Mouse (Mus musculus): Measurements from ENCODE around the gene Cyb561d1. TPM values are rescaled to one million over a fixed set of nuclear protein-coding genes. Genes with fewer than 3 reads are reported as not detected.
"Not testable (repeated sequence)": the region's sequence is repeated elsewhere in the genome, so short reads cannot be mapped to it uniquely, and the experiment has no call there.

The Cyb561d1 gene
- 2.4 and 2.9 TPM in 2 replicates for polyA plus RNA-seq (2014; fragmentation: Nextera tagmentation; extraction: Ambion mirVana)

- peaks cover 21% of the 10 kb centered on the region for H3K4me1 ChIP-seq (ENCODE audit: control insufficient read depth, insufficient read depth, low read length)
- peak within 1 kb of the TSS; percentile 48 for H3K4me3 ChIP-seq (ENCODE audit: low read depth, low read length)
- no peaks in the 10 kb centered on the region for H3K9me3 ChIP-seq (replicated peaks; ENCODE audit: control insufficient read depth, low read length)
- H3K27me3 ChIP-seq (replicated peaks; ENCODE audit: control insufficient read depth, insufficient read depth, low read length) = no peaks in the 10 kb centered on the region
- peak; percentile 89 for DNase-seq (ENCODE audit: low spot score)
- peak within 1 kb of the TSS; percentile 54 for H3K4me2 ChIP-seq (ENCODE audit: low read length)
- peaks cover 53% of the 10 kb centered on the region for H3K36me3 ChIP-seq (ENCODE audit: control insufficient read depth, insufficient read depth, low read length)
- ATAC-seq = peak; percentile 91
- WGBS = 2% methylated on average over 44 of the region's 44 CpGs
- H3K9ac ChIP-seq (ENCODE audit: low read length) = peak within 1 kb of the TSS; percentile 63
- H3K27ac ChIP-seq (ENCODE audit: low read depth, low read length) = peak within 1 kb of the TSS; percentile 72
These were observed at the start of gene Cyb561d1 for GRCm38 (mm10) chr3:108200329-108201323. Gene Cyb561d1, minus strand, starts transcription at chr3:108201212.

- H3K9ac ChIP-seq (ENCODE audit: low read length) = no peak overlapping the region
- H3K9me3 ChIP-seq (replicated peaks; ENCODE audit: control insufficient read depth, low read length) = no peaks in the 10 kb centered on the region
- H3K4me2 ChIP-seq (ENCODE audit: low read length) = no peak overlapping the region
- H3K4me3 ChIP-seq (ENCODE audit: low read depth, low read length) = no peak overlapping the region
- ATAC-seq = no peak
- no peaks in the 10 kb centered on the region for H3K4me1 ChIP-seq (ENCODE audit: control insufficient read depth, insufficient read depth, low read length)
- no peak for DNase-seq (ENCODE audit: low spot score)
- H3K27me3 ChIP-seq (replicated peaks; ENCODE audit: control insufficient read depth, insufficient read depth, low read length) = no peaks in the 10 kb centered on the region
- H3K36me3 ChIP-seq (ENCODE audit: control insufficient read depth, insufficient read depth, low read length) = no peaks in the 10 kb centered on the region
- H3K27ac ChIP-seq (ENCODE audit: low read depth, low read length) = no peak overlapping the region
- WGBS = 86% methylated on average over 2 of the region's 2 CpGs
These were observed 45.8 kb upstream of the Cyb561d1 start for GRCm38 (mm10) chr3:108246857-108247256.

DNA sequence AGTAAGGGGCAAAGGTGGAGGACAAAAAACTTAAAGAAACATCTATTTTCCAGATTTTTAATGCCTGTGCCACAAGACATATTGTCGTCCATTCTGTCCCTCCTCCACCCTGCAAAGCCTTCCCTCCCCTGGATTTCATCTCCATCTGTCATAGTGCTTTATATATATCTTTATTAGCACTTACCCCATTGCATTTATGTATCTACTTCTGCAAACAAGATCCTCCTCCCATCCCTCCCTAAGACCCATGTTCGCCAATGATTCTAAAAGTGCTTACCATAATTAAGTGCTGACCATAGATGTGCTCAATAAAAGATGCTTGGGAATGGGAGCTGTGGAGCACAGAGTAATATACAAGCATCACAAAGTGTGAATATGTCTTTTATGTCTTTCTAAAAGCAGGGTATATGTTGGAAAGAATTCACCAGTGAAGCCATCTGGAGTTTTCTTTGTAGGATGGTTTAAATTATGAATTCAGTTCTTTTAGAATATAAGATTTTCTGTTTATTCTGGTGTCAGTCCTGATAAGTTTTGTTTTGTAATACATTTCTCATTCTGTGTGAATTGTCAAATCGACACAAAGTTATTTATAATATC, 40.3 kb upstream of the Cyb561d1 start:
- Histone ChIP-seq H3K36me3 (ENCODE audit: control insufficient read depth, insufficient read depth, low read length) (no peaks in the 10 kb centered on the region), H3K9ac (ENCODE audit: low read length) (no peak overlapping the region), H3K27me3 (replicated peaks; ENCODE audit: control insufficient read depth, insufficient read depth, low read length) (no peaks in the 10 kb centered on the region), H3K4me2 (ENCODE audit: low read length) (no peak overlapping the region), H3K27ac (ENCODE audit: low read depth, low read length) (no peak overlapping the region), H3K4me3 (ENCODE audit: low read depth, low read length) (no peak overlapping the region), H3K4me1 (ENCODE audit: control insufficient read depth, insufficient read depth, low read length) (no peaks in the 10 kb centered on the region), H3K9me3 (replicated peaks; ENCODE audit: control insufficient read depth, low read length) (no peaks in the 10 kb centered on the region)
- no peak for ATAC-seq
- 93% methylated on average over 3 of the region's 3 CpGs for WGBS
- no peak for DNase-seq (ENCODE audit: low spot score)

DNA sequence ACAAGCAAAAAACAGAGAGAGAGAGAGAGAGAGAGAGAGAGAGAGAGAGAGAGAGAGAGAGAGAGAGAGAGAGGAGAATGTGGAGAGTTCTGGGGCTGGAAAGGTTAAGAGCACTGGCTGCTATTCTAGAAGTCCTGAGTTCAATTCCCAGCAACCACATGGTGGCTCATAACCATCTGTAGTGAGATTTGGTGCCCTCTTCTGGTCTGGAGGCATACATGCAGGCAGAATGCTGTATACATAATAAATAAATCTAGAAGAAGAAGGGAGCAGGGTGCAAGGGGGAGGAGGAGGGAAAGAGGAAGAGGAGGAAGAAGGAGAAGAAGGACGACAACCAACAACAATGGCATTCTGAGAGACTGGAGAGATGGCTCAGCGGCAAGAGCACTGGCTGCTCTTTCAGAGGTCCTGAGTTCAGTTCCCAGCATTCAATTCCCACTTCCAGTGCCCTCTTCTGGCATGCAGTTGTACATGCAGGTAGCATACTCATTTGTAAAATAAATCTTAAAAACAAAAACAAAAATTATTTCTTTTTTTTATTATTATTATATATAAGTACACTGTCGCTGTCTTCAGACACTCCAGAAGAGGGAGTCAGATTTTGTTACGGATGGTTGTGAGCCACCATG, 36.6 kb upstream of the Cyb561d1 start:
- H3K9me3 ChIP-seq (replicated peaks; ENCODE audit: control insufficient read depth, low read length); H3K4me1 ChIP-seq (ENCODE audit: control insufficient read depth, insufficient read depth, low read length); H3K4me2 ChIP-seq (ENCODE audit: low read length); H3K4me3 ChIP-seq (ENCODE audit: low read depth, low read length); H3K36me3 ChIP-seq (ENCODE audit: control insufficient read depth, insufficient read depth, low read length); H3K9ac ChIP-seq (ENCODE audit: low read length); H3K27me3 ChIP-seq (replicated peaks; ENCODE audit: control insufficient read depth, insufficient read depth, low read length); DNase-seq (ENCODE audit: low spot score); ATAC-seq; H3K27ac ChIP-seq (ENCODE audit: low read depth, low read length): not testable (repeated sequence)
- 90% methylated on average over 4 of the region's 4 CpGs for WGBS

DNA sequence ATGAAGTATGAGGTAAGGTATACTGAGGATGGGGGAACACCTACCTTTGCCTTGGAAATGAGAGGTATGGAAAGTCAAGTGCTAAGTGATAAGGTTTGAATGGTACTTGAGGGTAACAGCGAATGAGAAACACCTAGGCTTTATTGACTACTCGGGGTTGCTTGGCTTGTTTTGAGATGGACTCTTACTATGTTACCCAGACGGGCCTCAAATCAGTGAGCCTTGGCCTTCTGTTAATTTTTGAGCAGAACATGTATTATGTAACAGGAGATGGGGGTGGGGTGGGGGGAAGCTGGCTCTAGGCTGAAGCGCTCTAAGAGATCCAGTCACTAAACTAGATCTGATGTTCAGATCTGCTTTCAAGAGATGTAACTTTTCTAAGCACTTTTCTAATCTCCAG, 30.6 kb upstream of the Cyb561d1 start:
- 80% methylated on average over 4 of the region's 4 CpGs for WGBS
- H3K27me3 ChIP-seq (replicated peaks; ENCODE audit: control insufficient read depth, insufficient read depth, low read length) = peaks cover 11% of the 10 kb centered on the region; the same call in 1 of the 2 replicates
- DNase-seq (ENCODE audit: low spot score) = no peak
- peaks cover 2% of the 10 kb centered on the region; the same call in 1 of the 2 replicates for H3K4me1 ChIP-seq (ENCODE audit: control insufficient read depth, insufficient read depth, low read length)
- no peak overlapping the region for H3K27ac ChIP-seq (ENCODE audit: low read depth, low read length)
- H3K4me2 ChIP-seq (ENCODE audit: low read length) = no peak overlapping the region
- no peaks in the 10 kb centered on the region for H3K36me3 ChIP-seq (ENCODE audit: control insufficient read depth, insufficient read depth, low read length)
- no peaks in the 10 kb centered on the region for H3K9me3 ChIP-seq (replicated peaks; ENCODE audit: control insufficient read depth, low read length)
- no peak overlapping the region for H3K9ac ChIP-seq (ENCODE audit: low read length)
- H3K4me3 ChIP-seq (ENCODE audit: low read depth, low read length) = no peak overlapping the region
- no peak for ATAC-seq

DNA sequence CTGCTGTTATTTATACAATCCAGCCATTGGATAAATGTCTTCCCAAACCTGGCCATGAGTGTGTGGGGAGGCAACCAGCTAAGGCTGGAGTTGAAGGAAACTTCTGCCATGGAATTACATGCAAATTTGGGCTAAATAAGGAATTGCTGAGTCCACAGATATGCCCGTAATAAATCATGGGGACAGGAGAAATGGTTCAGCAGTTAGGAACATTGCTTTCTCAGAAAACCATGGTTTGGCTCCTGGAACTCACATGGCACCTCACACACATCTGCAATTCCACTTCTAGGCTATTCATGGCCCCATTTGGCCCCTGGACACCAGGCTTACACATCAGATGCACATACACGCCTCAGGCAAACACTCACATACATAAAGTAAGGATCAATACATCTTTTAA, 26.5 kb upstream of the Cyb561d1 start:
- no peaks in the 10 kb centered on the region for H3K36me3 ChIP-seq (ENCODE audit: control insufficient read depth, insufficient read depth, low read length)
- H3K9me3 ChIP-seq (replicated peaks; ENCODE audit: control insufficient read depth, low read length) = no peaks in the 10 kb centered on the region
- WGBS = 83% methylated on average over 2 of the region's 2 CpGs
- H3K9ac ChIP-seq (ENCODE audit: low read length) = no peak overlapping the region
- no peak for ATAC-seq
- peaks cover 9% of the 10 kb centered on the region; the same call in 1 of the 2 replicates for H3K4me1 ChIP-seq (ENCODE audit: control insufficient read depth, insufficient read depth, low read length)
- H3K4me3 ChIP-seq (ENCODE audit: low read depth, low read length) = 0 out of 2 replicates have a peak overlapping the region, but pooled peaks have one; percentile 40
- H3K27me3 ChIP-seq (replicated peaks; ENCODE audit: control insufficient read depth, insufficient read depth, low read length) = peaks cover 30% of the 10 kb centered on the region
- peak overlapping the region; percentile 71; the same call in 1 of the 2 replicates for H3K4me2 ChIP-seq (ENCODE audit: low read length)
- no peak overlapping the region for H3K27ac ChIP-seq (ENCODE audit: low read depth, low read length)
- no peak for DNase-seq (ENCODE audit: low spot score)

DNA sequence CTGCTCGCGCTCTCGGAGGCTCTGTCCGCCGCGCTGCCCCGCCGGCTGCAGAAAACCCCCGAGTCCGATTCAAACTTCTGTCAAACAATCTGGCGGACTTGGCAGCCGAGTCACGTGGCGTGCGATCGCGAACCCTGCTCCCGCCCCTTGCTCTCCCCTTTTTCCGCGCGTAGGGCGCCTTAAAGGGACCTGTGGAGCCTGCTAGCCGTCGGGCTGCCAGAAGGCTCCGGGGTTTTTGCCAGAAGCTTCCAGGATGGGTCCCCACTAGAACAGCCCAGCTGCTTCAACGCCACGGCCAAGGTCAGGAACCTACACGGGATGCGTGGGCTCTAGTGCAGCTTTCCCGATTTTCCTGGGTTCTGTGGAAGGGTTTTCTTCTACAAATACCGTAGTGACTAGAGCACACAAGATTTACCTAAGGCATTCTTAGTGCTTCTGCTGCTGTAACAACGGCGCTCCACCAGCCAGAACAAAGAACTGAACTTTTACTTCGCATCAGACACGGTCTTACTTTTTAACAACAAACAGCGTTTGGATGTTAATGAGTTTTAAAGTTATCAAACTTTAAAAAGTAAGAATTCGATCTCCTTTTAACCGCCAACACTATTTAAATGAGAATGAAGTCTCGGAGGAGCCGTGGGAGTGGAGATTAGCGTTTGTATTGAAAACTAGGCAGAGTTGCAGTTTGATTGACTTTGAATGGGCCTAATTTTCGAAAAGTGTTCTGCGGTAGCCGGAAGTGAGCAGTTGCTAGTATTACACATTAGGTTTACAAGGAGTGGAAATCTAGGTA, 25.7 kb upstream of the Cyb561d1 start, which contains the start of gene Sypl2:
Sypl2 (minus strand) TSS at position 91 of the 793 bp plus-strand sequence.
- WGBS = 1% methylated on average over 44 of the region's 44 CpGs
- H3K4me3 ChIP-seq (ENCODE audit: low read depth, low read length) = peak within 1 kb of the TSS; percentile 40

More for the DNA sequence above, 25.7 kb upstream of the Cyb561d1 start, which contains the start of gene Sypl2:
- DNase-seq (ENCODE audit: low spot score) (peak; percentile 69), ATAC-seq (peak; percentile 70)
- Histone ChIP-seq H3K36me3 (ENCODE audit: control insufficient read depth, insufficient read depth, low read length) (no peaks in the 10 kb centered on the region), H3K27ac (ENCODE audit: low read depth, low read length) (no peak within 1 kb of the TSS), H3K4me2 (ENCODE audit: low read length) (peak within 1 kb of the TSS; percentile 71), H3K27me3 (replicated peaks; ENCODE audit: control insufficient read depth, insufficient read depth, low read length) (peaks cover 30% of the 10 kb centered on the region), H3K9me3 (replicated peaks; ENCODE audit: control insufficient read depth, low read length) (no peaks in the 10 kb centered on the region), H3K9ac (ENCODE audit: low read length) (peak within 1 kb of the TSS; percentile 56), H3K4me1 (ENCODE audit: control insufficient read depth, insufficient read depth, low read length) (peaks cover 9% of the 10 kb centered on the region; the same call in 1 of the 2 replicates)

Measured in forebrain, embryonic 14.5 days (tissue).